Mouse (Mus musculus): ENCODE results near the gene Galnt2.

DNA sequence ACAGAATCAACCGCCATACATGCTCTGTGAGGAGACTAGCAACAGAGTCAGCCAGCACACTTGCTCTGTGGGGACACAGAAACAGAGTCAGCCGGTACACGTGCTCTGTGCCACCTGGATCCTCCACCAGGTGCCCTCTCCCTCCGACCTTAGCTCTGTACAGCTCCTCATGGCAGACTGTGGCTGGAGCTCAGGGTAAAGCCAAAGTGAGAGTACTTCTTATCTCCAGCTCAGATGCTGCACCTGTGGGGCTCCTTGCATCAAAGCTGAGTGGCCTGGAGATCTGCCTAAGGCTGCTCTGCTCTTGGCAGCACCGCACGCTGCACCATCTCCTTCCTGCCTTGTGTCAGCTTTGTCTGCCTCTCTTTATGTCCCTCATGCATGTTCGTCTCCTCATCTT is 40.8 kb upstream of the Galnt2 start:
- TF ChIP-seq CTCF (conservative IDR thresholded peaks at IDR 0.05; ENCODE audit: low read length) (no peak), NANOG (IDR thresholded peaks at IDR 0.05; ENCODE audit: borderline replicate concordance, low read length) (no peak)
